1 mouse cellular context compared by ENCODE assay signal in the genomic region with DNA sequence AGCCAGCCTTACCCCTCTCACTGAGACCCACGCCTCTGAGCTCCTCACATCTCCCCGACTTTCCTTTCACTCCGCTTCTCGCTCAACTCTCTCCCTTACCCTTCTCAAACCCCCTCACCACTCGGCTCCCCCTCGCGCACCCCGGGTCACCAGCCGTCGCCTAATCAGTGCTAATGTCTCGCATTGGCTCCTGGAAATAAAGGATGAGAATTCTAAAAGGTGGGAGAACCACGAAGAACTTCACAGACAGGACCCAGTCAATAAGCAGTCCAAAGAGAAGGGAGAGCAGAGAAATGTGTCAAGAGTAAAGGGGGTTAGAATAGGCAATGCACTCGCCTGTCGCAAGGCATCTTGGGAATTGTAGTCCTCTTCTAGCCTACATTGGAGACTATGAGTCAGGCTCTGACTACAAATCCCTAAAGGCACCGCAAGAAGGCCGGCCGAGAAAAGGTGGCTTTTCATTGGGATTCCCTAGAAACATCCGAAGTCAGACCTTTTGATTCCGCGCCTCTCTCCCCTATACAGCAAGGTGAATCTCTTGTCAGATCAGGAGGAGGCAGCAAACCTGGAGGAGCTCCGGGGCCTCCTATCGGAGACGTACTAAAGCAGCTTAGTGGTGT.
TF ChIP-seq lines count a peak whose summit lies in the region.

Gene Gtf2h4 (minus strand): TSS at position 324 of the 620 bp plus-strand sequence.

TF ChIP-seq in MEL, 35 proteins besides CTCF, POLR2A, EP300 and RAD21 (continued from another document):
- peak; percentile 61; the same call in 1 of the 2 replicates for TF ChIP-seq ZMIZ1 (IDR thresholded peaks at IDR 0.05; ENCODE audit: low read depth, low read length)
- no peak for TF ChIP-seq ZC3H11A (IDR thresholded peaks at IDR 0.05; ENCODE audit: low read depth, low read length)
- TF ChIP-seq MXI1 (IDR thresholded peaks at IDR 0.05; ENCODE audit: low read depth, low read length): peak; percentile 90
- TF ChIP-seq KAT2A (conservative IDR thresholded peaks at IDR 0.05; ENCODE audit: low read depth, low read length): peak; percentile 97
- peak; percentile 45; the same call in 1 of the 2 replicates for TF ChIP-seq MAX (IDR thresholded peaks at IDR 0.05; ENCODE audit: low read length)
- peak; percentile 89 for TF ChIP-seq MYC (IDR thresholded peaks at IDR 0.05; ENCODE audit: low read depth, low read length)
- TF ChIP-seq NELFE (IDR thresholded peaks at IDR 0.05; ENCODE audit: low read depth, low read length): peak; percentile 82
- TF ChIP-seq POLR2AphosphoS2 (IDR thresholded peaks at IDR 0.05; ENCODE audit: low read length): peak; percentile 73
- TF ChIP-seq ELF1 (IDR thresholded peaks at IDR 0.05; ENCODE audit: low read depth, low read length): peak; percentile 27; the same call in 1 of the 2 replicates
- peak; percentile 15; the same call in 1 of the 2 replicates for TF ChIP-seq GATA1 (IDR thresholded peaks at IDR 0.05; ENCODE audit: low read depth, low read length)
- TF ChIP-seq JUND (IDR thresholded peaks at IDR 0.05; ENCODE audit: low read depth, low read length): no peak; the same call in 1 of the 2 replicates
- TF ChIP-seq UBTF (IDR thresholded peaks at IDR 0.05; ENCODE audit: borderline replicate concordance, insufficient read depth, low read depth, low read length): no peak
- peak; percentile 88 for TF ChIP-seq SIN3A (IDR thresholded peaks at IDR 0.05; ENCODE audit: low read length)
TF ChIP-seq in MEL: peak in this region for 13.
